Mouse (Mus musculus) neural tube, embryonic 14.5 days (tissue): Measurements from ENCODE around the gene Trim7. TPM values are rescaled to one million over a fixed set of nuclear protein-coding genes. Genes with fewer than 3 reads are reported as not detected.
A peak's percentile ranks its signal among the peaks of the same experiment; 100 is the strongest.
"Not testable (repeated sequence)": the region's sequence is repeated elsewhere in the genome, so short reads cannot be mapped to it uniquely, and the experiment has no call there.

Source experiments
- ATAC-seq: fragments of 200-750 bp; cut with Nextera tagmentation; 2 replicates; pipeline ENCODE4 v1.8.0; 2017; ENCODE audit warnings: low read depth, mild to moderate bottlenecking, moderate TSS enrichment, moderate library complexity
- H3K27ac ChIP-seq: fragments of 300-500 bp; sonication (generic); 2 replicates; pipeline ENCODE4 v1.5.1; 2014; ENCODE audit warnings: low read depth, mild to moderate bottlenecking, control low read depth, low read length, moderate library complexity, mixed read lengths
- H3K27me3 ChIP-seq: fragments of 300-500 bp; sonication (generic); 2 replicates; pipeline ENCODE4 v1.6.1; 2014; ENCODE audit warnings: low read length; ENCODE audit not compliant: control insufficient read depth, insufficient read depth
- H3K36me3 ChIP-seq: fragments of 300-500 bp; sonication (generic); 2 replicates; pipeline ENCODE4 v1.6.1; 2014; ENCODE audit warnings: low read length, mixed read lengths; ENCODE audit not compliant: control insufficient read depth, insufficient read depth
- H3K4me1 ChIP-seq: fragments of 300-500 bp; sonication (generic); 2 replicates; pipeline ENCODE4 v1.6.1; 2014; ENCODE audit warnings: low read length; ENCODE audit not compliant: control insufficient read depth, insufficient read depth
- H3K4me2 ChIP-seq: fragments of 300-500 bp; sonication (generic); 2 replicates; pipeline ENCODE4 v1.6.1; 2014; ENCODE audit warnings: mild to moderate bottlenecking, low read depth, low read length, control low read depth
- H3K4me3 ChIP-seq: fragments of 300-500 bp; sonication (generic); 2 replicates; pipeline ENCODE4 v1.5.1; 2014; ENCODE audit warnings: low read depth, low read length, control low read depth, mixed read lengths
- H3K9ac ChIP-seq: fragments of 300-500 bp; sonication (generic); replicated peaks from 2 replicates; pipeline ENCODE4 v1.6.1; 2014; ENCODE audit warnings: low read depth, mild to moderate bottlenecking, control low read depth, low read length, mixed read lengths
- H3K9me3 ChIP-seq: fragments of 300-500 bp; sonication (generic); 2 replicates; pipeline ENCODE4 v1.6.1; 2016; ENCODE audit warnings: low read length; ENCODE audit not compliant: control insufficient read depth
- WGBS: fragments of 180-500 bp; shearing (Covaris S2); extraction: QIAGEN DNeasy Blood & Tissue Kit; methylation state at CpG from one replicate; pipeline ENCODE4 v1.1.7; 2014; 5-methylcytosine and 5-hydroxymethylcytosine counted together
- polyA plus RNA-seq: library from polyadenylated mRNA; unstranded; fragments of >200 nt; fragmentation: Nextera tagmentation; extraction: Ambion mirVana; gene quantifications from 2 replicates; pipeline ENCODE4 v1.2.1, GENCODE M21; 2014

The Trim7 gene
- polyA plus RNA-seq, result 1.5 and 2.0 TPM in 2 replicates

GRCm38 (mm10) chr11:48825979-48826751 is at the start of gene Trim7, which contains the start of gene Gm12184:
Trim7 (plus strand) TSS chr11:48826140.
Gm12184 (minus strand) TSS chr11:48826655.
- Histone ChIP-seq H3K4me2 (peak within 1 kb of the TSS; percentile 48), H3K4me3 (peak within 1 kb of the TSS; percentile 37), H3K9ac (0 out of 2 replicates have a peak within 1 kb of the TSS, but pooled peaks have one; percentile 25)
- not testable (repeated sequence) for H3K36me3 ChIP-seq, H3K9me3 ChIP-seq, H3K4me1 ChIP-seq, H3K27ac ChIP-seq, H3K27me3 ChIP-seq
- WGBS, result under 1% methylated on average over 47 of the region's 92 CpGs
- ATAC-seq, result peak; percentile 80

GRCm38 (mm10) chr11:48776664-48777063 is 49.3 kb upstream of the Trim7 start:
- no peak overlapping the region for H3K9ac ChIP-seq
- H3K36me3 ChIP-seq, result no peaks in the 10 kb centered on the region
- no peaks in the 10 kb centered on the region for H3K27me3 ChIP-seq
- H3K4me1 ChIP-seq, result no peaks in the 10 kb centered on the region
- H3K27ac ChIP-seq, result no peak overlapping the region
- no peak overlapping the region for H3K4me3 ChIP-seq
- no peak for ATAC-seq
- 43% methylated on average over 9 of the region's 9 CpGs for WGBS
- H3K4me2 ChIP-seq, result no peak overlapping the region
- H3K9me3 ChIP-seq, result no peaks in the 10 kb centered on the region

GRCm38 (mm10) chr11:48777303-48777702 is 48.6 kb upstream of the Trim7 start:
- Histone ChIP-seq H3K9me3 (no peaks in the 10 kb centered on the region), H3K4me3 (no peak overlapping the region), H3K36me3 (no peaks in the 10 kb centered on the region), H3K27me3 (no peaks in the 10 kb centered on the region), H3K9ac (no peak overlapping the region), H3K4me2 (no peak overlapping the region), H3K4me1 (no peaks in the 10 kb centered on the region), H3K27ac (no peak overlapping the region)
- no peak for ATAC-seq
- WGBS, result 90% methylated on average over 9 of the region's 9 CpGs

GRCm38 (mm10) chr11:48779450-48779849 is 46.5 kb upstream of the Trim7 start:
- H3K4me1 ChIP-seq, result no peaks in the 10 kb centered on the region
- WGBS, result 33% methylated on average over 7 of the region's 7 CpGs
- H3K4me2 ChIP-seq, result no peak overlapping the region
- H3K27ac ChIP-seq, result no peak overlapping the region
- H3K9me3 ChIP-seq, result no peaks in the 10 kb centered on the region
- no peak for ATAC-seq
- H3K9ac ChIP-seq, result no peak overlapping the region
- H3K36me3 ChIP-seq, result no peaks in the 10 kb centered on the region
- no peaks in the 10 kb centered on the region for H3K27me3 ChIP-seq
- H3K4me3 ChIP-seq, result no peak overlapping the region

- Histone ChIP-seq H3K9me3 (no peaks in the 10 kb centered on the region), H3K4me2 (no peak overlapping the region), H3K36me3 (no peaks in the 10 kb centered on the region), H3K27ac (no peak overlapping the region), H3K27me3 (no peaks in the 10 kb centered on the region), H3K4me3 (no peak overlapping the region), H3K4me1 (no peaks in the 10 kb centered on the region), H3K9ac (no peak overlapping the region)
- WGBS, result 93% methylated on average over 4 of the region's 4 CpGs
- no peak for ATAC-seq
Observed at GRCm38 (mm10) chr11:48782243-48782642, 43.7 kb upstream of the Trim7 start.

- 55% methylated on average over 10 of the region's 10 CpGs for WGBS
- H3K4me1 ChIP-seq, result no peaks in the 10 kb centered on the region
- H3K27ac ChIP-seq, result no peak overlapping the region
- H3K4me3 ChIP-seq, result peak overlapping the region; percentile 33
- H3K27me3 ChIP-seq, result no peaks in the 10 kb centered on the region
- ATAC-seq, result peak; percentile 78
- H3K9me3 ChIP-seq, result no peaks in the 10 kb centered on the region
- peak overlapping the region; percentile 56 for H3K4me2 ChIP-seq
- H3K36me3 ChIP-seq, result no peaks in the 10 kb centered on the region
- H3K9ac ChIP-seq, result no peak overlapping the region; the same call in 1 of the 2 replicates
Observed at GRCm38 (mm10) chr11:48787455-48788211, 38.3 kb upstream of the Trim7 start.

GRCm38 (mm10) chr11:48788311-48789089 is 37.4 kb upstream of the Trim7 start:
- Histone ChIP-seq H3K9ac (peak overlapping the region; percentile 44; the same call in 1 of the 2 replicates), H3K4me3 (peak overlapping the region; percentile 33), H3K4me1 (no peaks in the 10 kb centered on the region), H3K27me3 (no peaks in the 10 kb centered on the region), H3K4me2 (peak overlapping the region; percentile 56), H3K36me3 (no peaks in the 10 kb centered on the region), H3K27ac (no peak overlapping the region), H3K9me3 (no peaks in the 10 kb centered on the region)
- WGBS, result 10% methylated on average over 16 of the region's 16 CpGs
- ATAC-seq, result peak; percentile 86

- no peak for ATAC-seq
- Histone ChIP-seq H3K27me3 (no peaks in the 10 kb centered on the region), H3K9ac (no peak overlapping the region), H3K4me1 (no peaks in the 10 kb centered on the region), H3K27ac (no peak overlapping the region), H3K9me3 (no peaks in the 10 kb centered on the region), H3K4me2 (no peak overlapping the region), H3K4me3 (no peak overlapping the region), H3K36me3 (no peaks in the 10 kb centered on the region)
- WGBS, result 86% methylated on average over 5 of the region's 5 CpGs
Observed at GRCm38 (mm10) chr11:48789215-48789614, 36.7 kb upstream of the Trim7 start.
